Mouse (Mus musculus) C2C12 (cell line): ENCODE results near the gene Irs3.

ENCODE experiments used
- CTCF ChIP-seq: IDR thresholded peaks from one replicate; pipeline ENCODE4 v1.5.1; 2011; ENCODE audit not compliant: control insufficient read depth, insufficient read depth, insufficient read length
- MAX ChIP-seq: IDR thresholded peaks from one replicate; pipeline ENCODE4 v1.6.1; 2011; ENCODE audit warnings: mild to moderate bottlenecking, control low read depth

DNA sequence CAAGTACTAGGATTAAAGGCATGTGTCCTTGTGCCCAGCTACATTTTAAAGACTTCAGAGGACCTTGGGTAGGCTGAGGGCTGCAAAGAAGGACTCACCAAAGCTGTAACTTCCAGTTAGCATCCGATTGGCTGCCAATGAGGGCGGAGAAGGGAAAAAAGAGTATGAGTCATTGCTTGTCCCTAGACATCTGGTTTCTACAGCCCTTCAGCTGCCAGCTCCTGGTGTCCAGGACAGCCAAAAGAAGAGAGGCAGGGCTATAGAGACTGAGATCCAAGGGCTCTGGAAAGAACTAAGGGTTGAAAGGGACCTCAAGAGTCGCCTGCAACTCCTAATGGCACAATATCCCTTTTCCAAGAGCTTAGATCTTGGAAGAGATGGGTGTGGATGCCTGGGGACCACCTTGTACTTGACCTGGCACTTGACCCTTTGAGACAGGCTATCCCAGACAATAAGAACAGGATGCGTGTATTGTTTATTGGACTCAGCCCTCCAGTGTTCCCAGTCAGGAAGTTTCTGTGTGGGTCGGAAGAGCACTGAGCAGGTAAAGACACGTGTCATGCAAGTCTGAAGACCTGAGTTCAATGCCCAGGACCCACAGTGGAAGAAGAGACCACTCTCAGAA, 14.7 kb upstream of the Irs3 start:
- TF ChIP-seq CTCF, result no peak
- no peak for TF ChIP-seq MAX
